Mouse (Mus musculus) bone marrow, adult 2 months (tissue): ENCODE data around the gene Rab29. TPM values are rescaled to one million over a fixed set of nuclear protein-coding genes. Genes with fewer than 3 reads are reported as not detected.
A peak's percentile ranks its signal among the peaks of the same experiment; 100 is the strongest.
"Not testable (repeated sequence)": the region's sequence is repeated elsewhere in the genome, so short reads cannot be mapped to it uniquely, and the experiment has no call there.

Experiments used
- H3K27ac ChIP-seq: fragments of 200-500 bp; 2 replicates; pipeline ENCODE4 v1.5.1; 2012; ENCODE audit warnings: low read depth, mild to moderate bottlenecking, control low read depth, inconsistent platforms, low read length; ENCODE audit not compliant: control insufficient read depth, poor library complexity, insufficient read depth
- H3K4me1 ChIP-seq: fragments of 200-500 bp; 2 replicates; pipeline ENCODE4 v1.6.1; 2011; ENCODE audit warnings: low read length; ENCODE audit not compliant: control insufficient read depth, insufficient read depth
- H3K4me3 ChIP-seq: fragments of 200-500 bp; replicated peaks from 2 replicates; pipeline ENCODE3; 2011; ENCODE audit warnings: mild to moderate bottlenecking, low read depth, low read length, control low read depth; ENCODE audit not compliant: control insufficient read depth
- CTCF ChIP-seq: fragments of 200-500 bp; IDR thresholded peaks from 2 replicates; pipeline ENCODE4 v1.5.1; 2011; ENCODE audit warnings: low read length, control low read depth; ENCODE audit not compliant: control insufficient read depth, insufficient read depth
- POLR2A ChIP-seq: fragments of 200-500 bp; IDR thresholded peaks from 2 replicates; pipeline ENCODE4 v1.6.1; 2011; ENCODE audit warnings: low read depth, mild to moderate bottlenecking, control low read depth, low read length, borderline replicate concordance; ENCODE audit not compliant: control insufficient read depth
- WGBS: fragments of 180-500 bp; shearing (Covaris S2); methylation state at CpG from one replicate; pipeline ENCODE4 v1.1.7; 2018; 5-methylcytosine and 5-hydroxymethylcytosine counted together
- polyA plus RNA-seq: library from polyadenylated mRNA; stranded (reverse); fragments of >200 nt; gene quantifications from 2 replicates; pipeline ENCODE4 v1.2.4, GENCODE M21; 2011; ENCODE audit warnings: low replicate concordance; ENCODE audit not compliant: missing spikeins, insufficient read depth, insufficient read length

The Rab29 gene
- 14.6 and 15.7 TPM in 2 replicates for polyA plus RNA-seq

GRCm38 (mm10) chr1:131867093-131867945 lies at the start of gene Rab29:
Gene Rab29, plus strand, starts transcription at chr1:131867224.
- Histone ChIP-seq H3K4me3 (peak within 1 kb of the TSS; percentile 71), H3K27ac (peak within 1 kb of the TSS; percentile 68), H3K4me1 (peaks cover 2% of the 10 kb centered on the region)
- WGBS: under 1% methylated on average over 46 of the region's 46 CpGs
- TF ChIP-seq POLR2A: peak; percentile 49; the same call in 1 of the 2 replicates
- peak; percentile 85 for TF ChIP-seq CTCF

DNA sequence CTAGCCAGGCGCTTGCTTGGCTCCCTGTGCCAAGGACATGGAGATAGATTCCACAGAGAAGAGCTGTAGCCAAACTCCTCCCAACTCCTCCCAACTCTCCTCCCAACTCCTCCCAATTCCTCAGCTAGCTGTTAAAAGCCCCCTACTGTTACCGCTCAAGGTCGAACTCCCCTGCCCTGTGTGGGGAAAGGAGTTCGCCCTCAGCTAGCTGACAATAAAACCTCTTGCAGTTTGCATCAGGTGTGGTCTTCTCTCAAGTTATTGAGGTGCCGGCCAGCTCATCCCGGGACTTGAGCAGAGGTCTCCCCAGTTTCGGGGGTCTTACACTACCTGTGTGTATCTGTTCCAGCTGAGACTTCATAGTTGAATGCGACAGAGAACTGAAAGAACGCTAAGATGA lies 46.7 kb upstream of the Rab29 start:
- H3K4me1 ChIP-seq, H3K27ac ChIP-seq, H3K4me3 ChIP-seq: not testable (repeated sequence)
- WGBS: 76% methylated on average over 9 of the region's 9 CpGs

DNA sequence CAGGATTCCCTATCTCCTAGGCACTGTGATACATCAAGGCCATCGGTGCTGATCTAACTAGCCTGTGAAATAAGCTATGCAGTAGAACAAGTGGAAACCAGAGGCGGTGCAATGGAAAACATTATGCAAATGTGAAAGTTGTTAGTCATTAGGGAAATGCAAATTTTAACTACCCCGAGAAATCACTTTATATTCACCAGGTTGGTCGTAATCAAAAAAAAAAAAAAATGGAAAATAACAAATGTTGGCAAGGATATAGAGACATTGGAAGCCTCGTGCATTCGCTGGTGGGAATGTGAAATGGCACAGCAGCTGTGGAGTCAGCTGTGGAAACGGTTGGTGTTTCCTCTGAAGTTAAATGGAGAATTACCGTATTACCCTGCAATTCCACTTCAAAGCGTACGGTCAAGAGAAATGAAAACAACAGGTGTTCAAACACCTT lies 46.1 kb upstream of the Rab29 start:
- Histone ChIP-seq H3K27ac (no peak overlapping the region), H3K4me3 (no peak overlapping the region), H3K4me1 (no peaks in the 10 kb centered on the region)
- TF ChIP-seq POLR2A (no peak), CTCF (no peak)
- 82% methylated on average over 10 of the region's 10 CpGs for WGBS

DNA sequence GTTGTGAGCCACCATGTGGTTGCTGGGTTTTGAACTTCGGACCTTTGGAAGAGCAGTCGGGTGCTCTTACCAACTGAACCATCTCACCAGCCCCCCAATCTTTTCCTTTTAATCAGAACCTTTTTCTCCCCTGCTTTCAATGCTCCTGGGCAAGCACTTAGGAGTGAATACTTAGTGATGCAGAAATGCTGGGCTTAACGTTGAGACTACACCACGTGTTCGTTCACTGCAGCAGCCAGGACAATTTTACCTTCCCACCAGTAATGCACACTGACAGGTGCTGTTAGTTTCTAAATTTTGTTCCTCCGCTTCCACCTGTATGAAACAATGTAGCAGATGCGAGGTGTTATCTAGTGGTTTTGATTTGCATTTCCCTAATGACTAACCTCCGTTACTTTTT lies 44.7 kb upstream of the Rab29 start:
- TF ChIP-seq POLR2A (no peak), CTCF (no peak)
- no peak overlapping the region for H3K27ac ChIP-seq
- no peak overlapping the region for H3K4me3 ChIP-seq
- WGBS: 76% methylated on average over 8 of the region's 8 CpGs
- H3K4me1 ChIP-seq: no peaks in the 10 kb centered on the region

- TF ChIP-seq POLR2A: no peak
- no peak for TF ChIP-seq CTCF
- no peak overlapping the region for H3K27ac ChIP-seq
- no peaks in the 10 kb centered on the region for H3K4me1 ChIP-seq
- WGBS: 82% methylated on average over 1 of the region's 1 CpGs
- H3K4me3 ChIP-seq: no peak overlapping the region
These were observed 44.0 kb upstream of the Rab29 start for GRCm38 (mm10) chr1:131822856-131823492.

GRCm38 (mm10) chr1:131823563-131823962 lies 43.5 kb upstream of the Rab29 start:
- H3K4me1 ChIP-seq: no peaks in the 10 kb centered on the region
- H3K4me3 ChIP-seq: no peak overlapping the region
- H3K27ac ChIP-seq: no peak overlapping the region
- 47% methylated on average over 5 of the region's 5 CpGs for WGBS
- no peak for TF ChIP-seq POLR2A
- TF ChIP-seq CTCF: no peak

- 78% methylated on average over 11 of the region's 11 CpGs for WGBS
- no peak for TF ChIP-seq CTCF
- TF ChIP-seq POLR2A: no peak
- Histone ChIP-seq H3K4me3 (no peak overlapping the region), H3K4me1 (no peaks in the 10 kb centered on the region; the same call in 1 of the 2 replicates), H3K27ac (no peak overlapping the region)
These were observed 42.4 kb upstream of the Rab29 start for GRCm38 (mm10) chr1:131824528-131825181.

GRCm38 (mm10) chr1:131827207-131827786 lies 39.7 kb upstream of the Rab29 start, which contains the start of gene Slc41a1:
Gene Slc41a1, plus strand, starts transcription at chr1:131827493.
- WGBS: under 1% methylated on average over 25 of the region's 25 CpGs
- Histone ChIP-seq H3K4me1 (no peaks in the 10 kb centered on the region; the same call in 1 of the 2 replicates), H3K4me3 (peak within 1 kb of the TSS; percentile 86), H3K27ac (peak within 1 kb of the TSS; percentile 59)
- no peak for TF ChIP-seq POLR2A
- TF ChIP-seq CTCF: no peak
